Mouse (Mus musculus) thymus, postnatal 4 days (tissue): ENCODE data around the gene Rapgef5.
A peak's percentile ranks its signal among the peaks of the same experiment; 100 is the strongest.

Experiments
- DNase-seq: peaks from one replicate; pipeline ENCODE4 v3.0.0; 2021

The Rapgef5 gene

GRCm38 (mm10) chr12:117725011-117725410 lies 208.7 kb downstream of the Rapgef5 start:
- DNase-seq: no peak

- DNase-seq: no peak
Observed at GRCm38 (mm10) chr12:117727481-117728177, 211.3 kb downstream of the Rapgef5 start.

- peak; percentile 15 for DNase-seq
Observed at GRCm38 (mm10) chr12:117728178-117728611, 211.9 kb downstream of the Rapgef5 start.

- DNase-seq: no peak
Observed at GRCm38 (mm10) chr12:117733611-117734010, 217.3 kb downstream of the Rapgef5 start.

- DNase-seq: no peak
Observed at GRCm38 (mm10) chr12:117736130-117736529, 219.9 kb downstream of the Rapgef5 start.

GRCm38 (mm10) chr12:117736928-117737327 lies 220.6 kb downstream of the Rapgef5 start:
- DNase-seq: no peak

- no peak for DNase-seq
Observed at GRCm38 (mm10) chr12:117737332-117738031, 221.2 kb downstream of the Rapgef5 start.

- no peak for DNase-seq
Observed at GRCm38 (mm10) chr12:117742487-117742886, 226.2 kb downstream of the Rapgef5 start.

- DNase-seq: no peak
Observed at GRCm38 (mm10) chr12:117744580-117745483, 228.6 kb downstream of the Rapgef5 start.

GRCm38 (mm10) chr12:117746611-117747010 lies 230.3 kb downstream of the Rapgef5 start:
- no peak for DNase-seq

GRCm38 (mm10) chr12:117751045-117751444 lies 234.8 kb downstream of the Rapgef5 start:
- no peak for DNase-seq

- no peak for DNase-seq
Observed at GRCm38 (mm10) chr12:117751520-117752383, 235.5 kb downstream of the Rapgef5 start.

- peak; percentile 50 for DNase-seq
Observed at GRCm38 (mm10) chr12:117756010-117756409, 239.7 kb downstream of the Rapgef5 start.

GRCm38 (mm10) chr12:117760373-117760772 lies 244.1 kb downstream of the Rapgef5 start:
- DNase-seq: no peak

GRCm38 (mm10) chr12:117760846-117761245 lies 244.6 kb downstream of the Rapgef5 start:
- DNase-seq: no peak

GRCm38 (mm10) chr12:117761698-117762097 lies 245.4 kb downstream of the Rapgef5 start:
- peak; percentile 52 for DNase-seq

- no peak for DNase-seq
Observed at GRCm38 (mm10) chr12:117763247-117763646, 247.0 kb downstream of the Rapgef5 start.

GRCm38 (mm10) chr12:117764839-117765238 lies 248.6 kb downstream of the Rapgef5 start:
- peak; percentile 77 for DNase-seq

GRCm38 (mm10) chr12:117769113-117769512 lies 252.8 kb downstream of the Rapgef5 start:
- peak; percentile 88 for DNase-seq

GRCm38 (mm10) chr12:117770211-117770610 lies 253.9 kb downstream of the Rapgef5 start:
- DNase-seq: no peak

- no peak for DNase-seq
Observed at GRCm38 (mm10) chr12:117771156-117771555, 254.9 kb downstream of the Rapgef5 start.

GRCm38 (mm10) chr12:117772638-117773037 lies 256.4 kb downstream of the Rapgef5 start:
- DNase-seq: peak; percentile 83
